Mouse (Mus musculus) layer of hippocampus, postnatal 25 days (tissue): ENCODE results near the gene Actrt2. TPM values are rescaled to one million over a fixed set of nuclear protein-coding genes. Genes with fewer than 3 reads are reported as not detected.

Experiments used
- DNase-seq, 2 experiments: peaks; one replicate each; pipeline ENCODE4 v3.0.0; 2022; ENCODE audit warnings: mixed read lengths in 2 of 2, low spot score in 1 of 2; ENCODE audit errors: extremely low spot score in 1 of 2
- total RNA-seq, 2 experiments: library from RNA; stranded (reverse); gene quantifications; 2 replicates each; pipeline ENCODE4 v1.2.3; 2021

The Actrt2 gene
- total RNA-seq, result not detected

GRCm38 (mm10) chr4:154667767-154668166 is at the start of gene Actrt2:
TSS of gene Actrt2 (minus strand) at chr4:154667867.
- DNase-seq, result no peak

- no peak for DNase-seq
These were observed 41.9 kb upstream of the Actrt2 start for GRCm38 (mm10) chr4:154709391-154710107.

GRCm38 (mm10) chr4:154708811-154709210 is 41.1 kb upstream of the Actrt2 start:
- no peak for DNase-seq

GRCm38 (mm10) chr4:154708223-154708622 is 40.6 kb upstream of the Actrt2 start:
- DNase-seq, result no peak

GRCm38 (mm10) chr4:154707521-154707920 is 39.9 kb upstream of the Actrt2 start:
- no peak for DNase-seq

GRCm38 (mm10) chr4:154706442-154706841 is 38.8 kb upstream of the Actrt2 start:
- no peak for DNase-seq

- no peak for DNase-seq
These were observed 38.0 kb upstream of the Actrt2 start for GRCm38 (mm10) chr4:154705681-154706080.

GRCm38 (mm10) chr4:154705056-154705455 is 37.4 kb upstream of the Actrt2 start:
- no peak for DNase-seq

GRCm38 (mm10) chr4:154704591-154704990 is 36.9 kb upstream of the Actrt2 start:
- no peak for DNase-seq

- no peak for DNase-seq
These were observed 35.9 kb upstream of the Actrt2 start for GRCm38 (mm10) chr4:154703426-154704070.

GRCm38 (mm10) chr4:154702931-154703330 is 35.3 kb upstream of the Actrt2 start:
- no peak for DNase-seq

- no peak for DNase-seq
These were observed 34.5 kb upstream of the Actrt2 start for GRCm38 (mm10) chr4:154702186-154702585.

GRCm38 (mm10) chr4:154700921-154701412 is 33.3 kb upstream of the Actrt2 start:
- DNase-seq, result no peak

GRCm38 (mm10) chr4:154700436-154700835 is 32.8 kb upstream of the Actrt2 start:
- no peak for DNase-seq

GRCm38 (mm10) chr4:154699236-154699635 is 31.6 kb upstream of the Actrt2 start:
- no peak for DNase-seq

GRCm38 (mm10) chr4:154698631-154699030 is 31.0 kb upstream of the Actrt2 start:
- no peak for DNase-seq

- DNase-seq, result no peak
These were observed 30.4 kb upstream of the Actrt2 start for GRCm38 (mm10) chr4:154698021-154698590.

GRCm38 (mm10) chr4:154697476-154697875 is 29.8 kb upstream of the Actrt2 start:
- no peak for DNase-seq

- DNase-seq, result no peak
These were observed 28.9 kb upstream of the Actrt2 start for GRCm38 (mm10) chr4:154696552-154696951.

- no peak for DNase-seq
These were observed 28.5 kb upstream of the Actrt2 start for GRCm38 (mm10) chr4:154696146-154696545.

GRCm38 (mm10) chr4:154694361-154694760 is 26.7 kb upstream of the Actrt2 start:
- DNase-seq, result no peak
